Mouse (Mus musculus): ENCODE measurements around the gene Cic. TPM values are rescaled to one million over a fixed set of nuclear protein-coding genes. Genes with fewer than 3 reads are reported as not detected.

The Cic gene
- polyA plus RNA-seq (2014; fragmentation: Illumina TruSeq; extraction: RNeasy Lipid Tissue Mini Kit (QIAGEN cat#74804)) = 22.2 TPM

DNA sequence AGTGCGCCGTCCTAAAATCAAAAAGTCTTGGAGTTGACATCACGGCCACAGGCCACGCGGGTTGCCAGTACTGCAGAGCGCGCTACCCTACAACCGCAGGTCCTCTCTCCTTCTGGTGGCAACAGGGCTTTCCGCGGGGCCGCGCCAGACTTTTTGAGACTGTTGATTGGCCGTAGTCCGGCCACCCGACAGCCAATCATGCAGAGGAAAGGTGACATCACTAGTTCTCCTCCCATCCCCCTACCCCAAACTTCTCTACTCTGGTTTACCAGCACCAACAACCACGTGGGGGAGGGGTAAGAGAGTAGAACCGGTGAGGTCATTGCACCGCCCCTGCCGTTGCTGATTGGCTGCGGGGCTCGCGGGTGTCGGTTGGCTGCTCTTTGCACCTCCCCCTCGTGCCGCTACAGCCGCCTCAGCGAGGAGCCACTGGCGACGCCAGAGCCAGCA, at the start of gene Cic:
TSS of gene Cic (plus strand) at position 404 of the 450 bp plus-strand sequence.

DNA sequence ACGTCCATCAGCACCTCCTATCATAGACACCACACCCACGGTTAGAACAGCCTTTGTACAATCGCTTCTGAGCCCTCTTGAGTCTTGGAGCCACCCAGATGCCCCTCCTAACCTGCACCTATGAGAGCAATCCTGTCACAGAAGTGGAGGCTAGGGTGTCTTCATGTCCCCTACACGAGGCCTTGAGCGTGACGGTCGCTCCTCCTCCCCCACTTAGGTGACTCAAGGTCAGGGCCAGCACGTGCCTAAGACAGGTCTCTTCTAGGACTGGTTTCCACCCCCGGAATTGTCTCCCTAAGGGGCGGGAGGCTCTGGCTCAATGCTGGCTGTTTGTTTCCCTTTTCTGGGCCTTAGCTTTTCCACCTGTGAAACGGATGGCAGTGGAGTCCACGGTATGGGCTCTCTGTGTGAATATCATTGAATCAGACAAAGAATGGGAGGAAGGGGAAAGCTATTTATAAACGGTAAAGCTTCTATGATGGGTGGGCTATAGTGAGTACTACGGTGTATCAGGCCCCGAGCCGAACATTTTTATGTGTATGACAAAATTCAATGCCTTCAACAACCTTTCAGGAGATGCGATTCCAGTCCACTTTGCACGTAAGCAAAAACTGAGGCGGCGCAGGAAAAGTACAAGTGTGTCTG, 46.9 kb upstream of the Cic start, which contains the start of gene Dedd2:
TSS of gene Dedd2 (minus strand) at position 159 of the 645 bp plus-strand sequence.

GRCm38 (mm10) chr7:25221102-25221883, 46.2 kb upstream of the Cic start, which contains the start of gene Zfp526:
Gene Zfp526 (plus strand): TSS chr7:25221425.

DNA sequence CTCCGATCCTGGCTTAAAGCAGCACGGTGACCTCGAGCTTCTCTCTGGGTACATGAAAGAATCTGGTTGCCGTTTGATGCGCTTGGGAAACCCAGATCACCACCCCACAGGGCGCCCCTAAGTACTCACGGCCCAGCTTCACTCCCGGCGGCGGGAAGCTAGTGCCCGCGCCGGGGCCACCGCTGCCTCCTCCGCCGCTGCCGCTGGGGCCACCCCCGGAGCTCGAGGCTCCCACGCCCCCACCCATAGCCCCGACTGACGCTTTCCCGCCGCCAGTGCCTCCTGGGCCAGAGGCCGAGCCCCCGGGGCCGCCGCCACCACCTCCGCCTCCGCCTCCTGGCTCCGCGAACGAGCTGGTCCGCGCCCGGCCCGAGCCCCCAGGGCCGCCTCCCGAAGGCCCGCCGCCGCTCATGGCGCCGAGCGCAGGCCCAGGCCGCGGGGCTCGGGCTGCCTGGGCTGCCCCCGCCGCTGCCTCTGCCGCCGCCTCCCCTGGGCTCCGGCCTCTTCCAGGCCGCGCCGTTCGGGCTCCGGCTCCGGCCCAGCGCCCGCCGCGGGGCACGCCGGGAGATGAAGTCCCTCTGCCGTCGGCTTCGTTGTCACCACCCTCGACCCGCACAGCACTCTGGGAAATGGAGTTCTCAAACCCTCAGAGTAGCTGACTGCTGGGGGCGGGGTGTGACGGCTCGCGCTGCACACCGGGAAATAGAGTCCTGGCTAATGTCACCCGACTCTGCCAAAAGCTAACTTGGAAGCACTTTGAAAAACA, 30.1 kb upstream of the Cic start, which contains the start of gene Gsk3a:
TSS of gene Gsk3a (minus strand) at position 603 of the 766 bp plus-strand sequence.

DNA sequence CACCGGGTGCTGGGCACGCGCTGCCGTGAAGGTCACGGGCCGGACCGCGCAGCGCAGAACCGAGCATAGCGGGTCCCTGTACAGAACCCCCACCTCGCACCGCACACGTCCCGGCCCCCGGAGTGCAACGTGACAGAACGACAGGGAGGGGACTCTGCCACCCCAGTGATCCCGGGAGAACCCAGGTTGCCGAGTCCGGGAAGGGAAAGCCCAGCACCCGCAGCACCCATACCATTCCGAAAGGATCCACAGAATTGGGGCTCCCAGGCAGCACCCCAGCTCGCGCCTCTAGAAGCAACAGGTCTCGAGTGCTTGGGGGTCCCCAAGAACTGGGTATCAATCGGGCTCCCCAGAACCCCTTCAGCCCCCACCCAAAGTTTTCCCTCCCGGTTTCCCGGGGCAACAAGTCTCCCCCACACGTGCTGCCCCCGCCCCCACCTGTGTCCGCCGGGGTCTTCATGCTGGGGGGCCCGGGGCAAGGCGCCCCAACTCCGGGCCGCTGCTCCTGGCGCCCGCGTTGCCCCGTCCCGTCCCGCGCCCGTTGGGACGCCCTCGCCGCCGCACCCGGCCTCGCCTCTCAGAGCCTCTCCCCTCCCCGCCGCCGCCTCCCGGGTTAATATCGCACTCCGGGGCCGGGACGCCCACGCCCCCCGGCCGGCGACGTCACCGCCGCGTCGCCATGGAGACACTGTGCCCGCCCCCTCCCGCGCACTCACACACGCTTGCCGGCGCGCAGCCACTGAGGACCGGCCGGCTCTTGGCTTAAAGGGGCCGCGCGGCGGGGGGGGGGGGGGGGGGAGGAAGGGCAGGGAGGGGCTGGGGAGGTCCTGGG, 17.1 kb upstream of the Cic start, which contains the start of gene Erf:
TSS of gene Erf (minus strand) at position 621 of the 832 bp plus-strand sequence.

DNA sequence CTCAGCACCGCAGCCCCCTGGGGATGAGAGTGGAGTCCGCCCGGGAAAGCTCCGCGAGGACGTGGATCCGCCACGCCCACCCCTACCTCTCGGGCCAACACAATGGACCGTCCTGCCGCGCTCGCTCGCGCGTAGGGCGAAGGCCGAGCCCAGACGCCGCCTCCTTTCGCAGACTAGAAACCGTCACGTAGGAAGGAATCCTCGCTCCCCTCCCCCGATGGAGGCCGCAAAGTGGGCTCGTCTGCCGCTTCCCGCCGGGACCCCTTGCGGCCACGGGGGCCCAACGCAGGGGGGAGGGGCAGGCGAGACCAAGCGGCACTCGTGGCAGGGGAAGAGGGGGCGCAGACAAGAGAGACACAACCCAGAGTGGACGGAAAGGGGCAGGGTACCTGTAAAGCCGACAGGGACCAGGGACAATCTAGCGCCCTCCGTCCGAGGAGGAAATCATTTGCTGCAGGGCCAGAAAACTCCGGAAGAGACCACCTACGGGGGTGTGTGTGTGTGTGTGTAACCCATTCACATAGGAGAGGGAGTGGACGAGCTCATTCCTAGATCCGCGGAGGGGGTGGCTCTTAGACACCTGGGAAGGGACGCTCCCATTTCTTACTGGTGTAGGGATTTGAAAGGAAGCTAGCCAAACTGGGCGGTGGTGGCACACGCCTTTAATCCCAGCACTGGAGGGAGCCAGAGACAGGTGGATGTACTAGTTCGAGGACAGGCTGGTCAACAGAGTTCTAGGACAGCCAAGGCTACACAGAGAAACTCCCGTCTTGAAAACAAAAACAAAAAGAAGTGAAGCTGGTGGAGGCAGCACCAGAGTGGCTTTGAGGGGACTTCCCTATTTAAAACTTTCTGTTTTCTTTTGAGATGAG, 30.2 kb downstream of the Cic start, which contains the start of gene Pafah1b3:
TSS of gene Pafah1b3 (minus strand) at position 533 of the 872 bp plus-strand sequence.

DNA sequence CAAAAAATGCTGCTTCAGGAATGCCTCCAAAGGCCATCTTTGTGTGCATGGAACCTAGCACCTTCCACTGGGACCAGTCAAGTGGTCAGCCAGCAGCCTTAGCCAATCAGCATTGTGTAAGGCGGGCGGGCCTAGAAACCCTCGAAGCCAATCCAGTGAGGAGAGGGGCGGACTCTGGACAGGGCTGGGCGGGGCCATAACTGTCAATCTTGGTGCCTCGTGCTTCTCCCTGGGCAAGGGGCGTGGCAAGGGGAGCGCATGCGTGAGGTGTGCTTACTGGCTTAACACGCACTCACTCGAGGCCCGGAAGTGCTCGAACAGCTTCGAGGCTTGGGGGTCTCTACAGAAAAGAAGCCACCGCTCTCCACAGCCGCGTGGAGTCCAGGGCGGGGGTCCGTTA, 33.6 kb downstream of the Cic start, which contains the start of gene Prr19:
TSS of gene Prr19 (plus strand) at position 349 of the 400 bp plus-strand sequence.

GRCm38 (mm10) chr7:25305956-25306613, 38.6 kb downstream of the Cic start, which contains the start of gene Tmem145:
Gene Tmem145 (plus strand): TSS chr7:25306106.

DNA sequence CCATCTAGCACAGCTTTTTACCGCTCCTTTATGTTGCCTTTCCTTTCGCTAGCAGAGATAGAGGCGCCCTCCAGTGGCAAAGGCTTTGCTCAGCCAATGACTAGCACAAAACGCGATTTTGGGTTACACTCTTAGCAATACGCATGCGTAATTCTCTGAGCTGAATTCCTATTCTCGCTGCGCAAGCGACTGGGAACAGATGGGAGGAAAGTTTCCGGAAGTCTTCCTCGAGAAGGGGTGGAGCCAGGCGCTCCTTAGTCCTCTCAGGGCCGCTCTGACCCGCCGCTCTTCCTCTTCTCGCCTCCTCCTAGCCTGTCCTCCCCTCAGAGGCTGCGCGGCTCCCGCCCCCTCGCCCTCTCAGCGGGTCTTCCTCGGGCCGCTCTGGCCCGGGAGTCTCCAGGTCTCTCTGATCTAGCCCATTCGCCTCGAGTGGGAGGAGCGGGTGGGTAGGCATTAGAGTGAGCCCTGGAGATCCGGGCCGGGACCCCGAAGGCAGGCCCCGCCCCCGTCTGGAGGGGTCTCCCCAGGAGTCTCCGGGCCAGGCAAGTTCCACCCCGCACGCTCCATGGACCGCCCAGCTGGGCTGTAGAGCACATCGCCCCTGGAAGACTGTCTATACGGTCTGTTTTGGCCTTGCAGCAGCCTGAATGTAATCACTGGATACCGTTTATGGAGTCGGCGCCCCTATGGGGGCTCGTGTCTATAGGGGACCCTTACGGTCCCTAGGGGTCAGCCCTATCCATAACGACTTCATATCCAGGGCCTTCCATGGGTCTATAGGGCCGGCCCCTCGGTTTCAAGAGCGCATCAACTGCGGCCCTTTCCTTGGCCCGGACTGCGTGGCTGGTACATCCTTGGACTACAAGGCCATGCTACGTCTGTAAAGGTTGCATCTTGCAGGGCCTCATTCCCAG, 49.3 kb downstream of the Cic start, which contains the start of gene Megf8:
TSS of gene Megf8 (plus strand) at position 633 of the 914 bp plus-strand sequence.

Other genes with a start within 250 kb of the Cic start
- gene Grik5, start 195.4 kb upstream of the Cic start, polyA plus RNA-seq (2014; fragmentation: Illumina TruSeq; extraction: RNeasy Lipid Tissue Mini Kit (QIAGEN cat#74804)) = 1.4 TPM
- 1.2 TPM for gene Zfp574, start 195.1 kb upstream of the Cic start, polyA plus RNA-seq (2014; fragmentation: Illumina TruSeq; extraction: RNeasy Lipid Tissue Mini Kit (QIAGEN cat#74804))
- 0.86 TPM for gene Pou2f2, start 88.0 kb upstream of the Cic start, polyA plus RNA-seq (2014; fragmentation: Illumina TruSeq; extraction: RNeasy Lipid Tissue Mini Kit (QIAGEN cat#74804))
- gene Dedd2, start 47.1 kb upstream of the Cic start, polyA plus RNA-seq (2014; fragmentation: Illumina TruSeq; extraction: RNeasy Lipid Tissue Mini Kit (QIAGEN cat#74804)) = 0.51 TPM
- gene Zfp526, start 46.3 kb upstream of the Cic start, polyA plus RNA-seq (2014; fragmentation: Illumina TruSeq; extraction: RNeasy Lipid Tissue Mini Kit (QIAGEN cat#74804)) = 1.6 TPM
- 7.6 TPM for gene Gsk3a, start 29.9 kb upstream of the Cic start, polyA plus RNA-seq (2014; fragmentation: Illumina TruSeq; extraction: RNeasy Lipid Tissue Mini Kit (QIAGEN cat#74804))
- 1.5 TPM for gene Erf, start 16.9 kb upstream of the Cic start, polyA plus RNA-seq (2014; fragmentation: Illumina TruSeq; extraction: RNeasy Lipid Tissue Mini Kit (QIAGEN cat#74804))
- gene Pafah1b3, start 30.3 kb downstream of the Cic start, polyA plus RNA-seq (2014; fragmentation: Illumina TruSeq; extraction: RNeasy Lipid Tissue Mini Kit (QIAGEN cat#74804)) = 1.5 TPM
- gene Prr19, start 33.7 kb downstream of the Cic start, polyA plus RNA-seq (2014; fragmentation: Illumina TruSeq; extraction: RNeasy Lipid Tissue Mini Kit (QIAGEN cat#74804)) = not detected
- not detected for gene Tmem145, start 38.4 kb downstream of the Cic start, polyA plus RNA-seq (2014; fragmentation: Illumina TruSeq; extraction: RNeasy Lipid Tissue Mini Kit (QIAGEN cat#74804))
- 2.5 TPM for gene Megf8, start 49.5 kb downstream of the Cic start, polyA plus RNA-seq (2014; fragmentation: Illumina TruSeq; extraction: RNeasy Lipid Tissue Mini Kit (QIAGEN cat#74804))
- not detected for gene Cnfn, start 102.0 kb downstream of the Cic start, polyA plus RNA-seq (2014; fragmentation: Illumina TruSeq; extraction: RNeasy Lipid Tissue Mini Kit (QIAGEN cat#74804))
- gene Lipe, start 131.0 kb downstream of the Cic start, polyA plus RNA-seq (2014; fragmentation: Illumina TruSeq; extraction: RNeasy Lipid Tissue Mini Kit (QIAGEN cat#74804)) = 1.00 TPM
- not detected for gene Cxcl17, start 145.2 kb downstream of the Cic start, polyA plus RNA-seq (2014; fragmentation: Illumina TruSeq; extraction: RNeasy Lipid Tissue Mini Kit (QIAGEN cat#74804))
- 8.6 TPM for gene Ceacam1, start 209.9 kb downstream of the Cic start, polyA plus RNA-seq (2014; fragmentation: Illumina TruSeq; extraction: RNeasy Lipid Tissue Mini Kit (QIAGEN cat#74804))